In the genomic region with DNA sequence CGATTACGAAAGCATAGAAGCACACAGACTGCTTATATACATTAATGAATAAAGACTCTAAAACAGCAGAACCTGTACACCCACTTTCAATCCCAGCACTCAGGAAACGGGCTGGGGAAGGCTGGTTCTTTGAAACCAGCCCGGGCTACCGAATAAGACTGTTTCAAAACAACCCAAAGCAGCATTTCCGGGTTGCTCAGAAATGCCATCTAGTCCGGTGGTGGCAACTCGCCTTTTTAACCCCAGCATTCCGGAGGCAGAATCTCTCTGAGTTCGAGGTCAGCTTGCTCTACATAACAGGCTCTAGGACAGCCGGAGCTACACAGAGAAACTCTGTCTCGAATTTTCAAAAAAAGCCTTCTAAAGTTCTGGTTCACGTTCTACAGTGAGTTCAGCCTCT, we compare ENCODE assay signal across 8 mouse cellular contexts. TPM values are rescaled to one million over a fixed set of nuclear protein-coding genes. Genes with fewer than 3 reads are reported as not detected.
DNase-seq lines count a peak whose midpoint lies in the region; ATAC-seq and TF ChIP-seq lines count a peak whose summit lies in the region.

No protein-coding gene starts in this region.

- no peak overlapping the region for H3K27ac ChIP-seq in kidney, embryonic 16.5 days (ENCODE audit: low read length)
- H3K27ac ChIP-seq in bone marrow macrophage, adult 2 months (ENCODE audit: insufficient read depth, low read depth, low read length), result peak overlapping the region; percentile 14; the same call in 1 of the 2 replicates
- no peak overlapping the region; the same call in 1 of the 2 replicates for H3K27ac ChIP-seq in hindbrain, embryonic 16.5 days (ENCODE audit: low read depth, low read length)

- no peak for TF ChIP-seq POLR2A in bone marrow macrophage, adult 2 months (IDR thresholded peaks at IDR 0.05; ENCODE audit: borderline replicate concordance, low read depth, low read length)
- TF ChIP-seq POLR2A in myocyte (IDR thresholded peaks at IDR 0.05; ENCODE audit: insufficient read length, low read depth), result no peak

- ATAC-seq in kidney, embryonic 16.5 days (ENCODE audit: low FRiP score, low TSS enrichment), result no peak
- no peak for ATAC-seq in hindbrain, embryonic 16.5 days

- peak overlapping the region; percentile 34 for H3ac ChIP-seq in myocyte (ENCODE audit: control insufficient read depth, insufficient read length)

- peaks cover 26% of the 10 kb centered on the region for H3K4me1 ChIP-seq in kidney, embryonic 16.5 days (ENCODE audit: insufficient read depth, low read length)
- peaks cover 19% of the 10 kb centered on the region for H3K4me1 ChIP-seq in bone marrow macrophage, adult 2 months (ENCODE audit: control insufficient read depth, insufficient read depth, low read length)
- H3K4me1 ChIP-seq in hindbrain, embryonic 16.5 days (ENCODE audit: control insufficient read depth, insufficient read depth, low read depth, low read length), result peaks cover 20% of the 10 kb centered on the region

- peaks cover 34% of the 10 kb centered on the region for H3K79me2 ChIP-seq in myocyte (ENCODE audit: control insufficient read depth, insufficient read depth)

- peak overlapping the region; percentile 98 for H3K4me2 ChIP-seq in kidney, embryonic 16.5 days (replicated peaks; ENCODE audit: low read depth, low read length)
- H3K4me2 ChIP-seq in hindbrain, embryonic 16.5 days (ENCODE audit: low read length), result peak overlapping the region; percentile 99
- H3K4me2 ChIP-seq in myocyte (ENCODE audit: low read depth), result peak overlapping the region; percentile 98

- H3K9me3 ChIP-seq in kidney, embryonic 16.5 days (ENCODE audit: low read length), result no peaks in the 10 kb centered on the region
- no peaks in the 10 kb centered on the region for H3K9me3 ChIP-seq in hindbrain, embryonic 16.5 days (ENCODE audit: control insufficient read depth, low read length)

- H3K27me3 ChIP-seq in kidney, embryonic 16.5 days (ENCODE audit: insufficient read depth, low read length), result no peaks in the 10 kb centered on the region
- 0 out of 2 replicates have a peak, but pooled peaks cover 2% of the 10 kb centered on the region for H3K27me3 ChIP-seq in hindbrain, embryonic 16.5 days (replicated peaks; ENCODE audit: control insufficient read depth, insufficient read depth, low read length)
- H3K27me3 ChIP-seq in myocyte (ENCODE audit: control insufficient read depth, insufficient read depth, insufficient read length), result no peaks in the 10 kb centered on the region

- WGBS in kidney, embryonic 16.5 days, result 12% methylated on average over 13 of the region's 13 CpGs
- 24% methylated on average over 13 of the region's 13 CpGs for WGBS in hindbrain, embryonic 16.5 days

- peak overlapping the region; percentile 78 for H3K9ac ChIP-seq in kidney, embryonic 16.5 days (replicated peaks; ENCODE audit: low read length)
- peak overlapping the region; percentile 70 for H3K9ac ChIP-seq in hindbrain, embryonic 16.5 days (ENCODE audit: low read depth, low read length)

- peak overlapping the region; percentile 75 for H3K4me3 ChIP-seq in kidney, embryonic 16.5 days (ENCODE audit: low read length)
- H3K4me3 ChIP-seq in bone marrow macrophage, adult 2 months (ENCODE audit: insufficient read depth, low read length), result peak overlapping the region; percentile 75
- peak overlapping the region; percentile 75 for H3K4me3 ChIP-seq in hindbrain, embryonic 16.5 days (ENCODE audit: low read length)
- H3K4me3 ChIP-seq in myocyte, result peak overlapping the region; percentile 90

- no peak for DNase-seq in kidney, postnatal 4 days
- no peak for DNase-seq in right cerebral cortex, adult 2 months (ENCODE audit: low spot score in 2 of 2)
- no peak for DNase-seq in kidney, postnatal 10 days
- DNase-seq in thymus, postnatal 4 days, result no peak

- TF ChIP-seq CTCF in bone marrow macrophage, adult 2 months (IDR thresholded peaks at IDR 0.05; ENCODE audit: low read depth, low read length), result no peak

- peaks cover 30% of the 10 kb centered on the region for H3K36me3 ChIP-seq in kidney, embryonic 16.5 days (ENCODE audit: insufficient read depth, low read length)
- H3K36me3 ChIP-seq in hindbrain, embryonic 16.5 days (ENCODE audit: control insufficient read depth, insufficient read depth, low read length), result peaks cover 15% of the 10 kb centered on the region; the same call in 1 of the 2 replicates
- no peaks in the 10 kb centered on the region for H3K36me3 ChIP-seq in myocyte (ENCODE audit: control insufficient read depth, insufficient read depth)

TF ChIP-seq in myocyte, 11 proteins besides CTCF, POLR2A, EP300 and RAD21:
- TF ChIP-seq MYOD1 (IDR thresholded peaks at IDR 0.05; ENCODE audit: control insufficient read depth in 1 of 3, insufficient read length in 2 of 3, low read depth in 2 of 3) (no peak), E2F4 (IDR thresholded peaks at IDR 0.05; ENCODE audit: insufficient read depth) (no peak), MAX (IDR thresholded peaks at IDR 0.05; ENCODE audit: low read depth) (no peak), USF1 (IDR thresholded peaks at IDR 0.05; ENCODE audit: low read depth) (no peak), POLR2AphosphoS2 (IDR thresholded peaks at IDR 0.05; ENCODE audit: insufficient read length, low read depth) (no peak), CEBPB (IDR thresholded peaks at IDR 0.05; ENCODE audit: insufficient read depth, poor library complexity, severe bottlenecking) (no peak), MYOG (IDR thresholded peaks at IDR 0.05; ENCODE audit: control insufficient read depth in 1 of 3, insufficient read depth in 1 of 3, insufficient read length in 2 of 3, low read depth in 2 of 3) (no peak), TCF3 (IDR thresholded peaks at IDR 0.05; ENCODE audit: insufficient read length, low read depth) (no peak), TCF12 (IDR thresholded peaks at IDR 0.05; ENCODE audit: insufficient read depth, poor library complexity, severe bottlenecking) (no peak)

RNA-seq across cellular contexts. Expression of gene Cd3eap, which starts 0.6 kb away (rescaled TPM):
- 25.0 and 27.7 TPM in 2 replicates for polyA plus RNA-seq in kidney, embryonic 16.5 days (2015; fragmentation: Nextera tagmentation; extraction: Ambion mirVana)
- 7.8 and 8.4 TPM in 2 replicates for polyA plus RNA-seq in bone marrow macrophage, adult 2 months (2012; ENCODE audit: insufficient read depth, insufficient read length, missing spikeins)
- 23.1 and 23.6 TPM in 2 replicates for polyA plus RNA-seq in hindbrain, embryonic 16.5 days (2015; fragmentation: Nextera tagmentation; extraction: Ambion mirVana)
- polyA plus RNA-seq in myocyte (2012; fragmentation: generic; extraction: Trizol), result 13.7 TPM

RNA-seq across cellular contexts. Expression of gene Ppp1r13l, which starts 0.9 kb away (rescaled TPM):
- 3.3 and 4.0 TPM in 2 replicates for polyA plus RNA-seq in kidney, embryonic 16.5 days (2015; fragmentation: Nextera tagmentation; extraction: Ambion mirVana)
- polyA plus RNA-seq in bone marrow macrophage, adult 2 months (2012; ENCODE audit: insufficient read depth, insufficient read length, missing spikeins), result 1.6 and 4.0 TPM in 2 replicates
- polyA plus RNA-seq in hindbrain, embryonic 16.5 days (2015; fragmentation: Nextera tagmentation; extraction: Ambion mirVana), result 1.5 and 1.9 TPM in 2 replicates
- 36.0 TPM for polyA plus RNA-seq in myocyte (2012; fragmentation: generic; extraction: Trizol)

RNA-seq across cellular contexts. Expression of gene Ercc1, which starts 14.1 kb away (rescaled TPM):
- 81.8 and 86.1 TPM in 2 replicates for polyA plus RNA-seq in kidney, embryonic 16.5 days (2015; fragmentation: Nextera tagmentation; extraction: Ambion mirVana)
- 30.7 and 35.4 TPM in 2 replicates for polyA plus RNA-seq in bone marrow macrophage, adult 2 months (2012; ENCODE audit: insufficient read depth, insufficient read length, missing spikeins)
- 80.6 and 87.2 TPM in 2 replicates for polyA plus RNA-seq in hindbrain, embryonic 16.5 days (2015; fragmentation: Nextera tagmentation; extraction: Ambion mirVana)
- 83.1 TPM for polyA plus RNA-seq in myocyte (2012; fragmentation: generic; extraction: Trizol)

RNA-seq across cellular contexts. Expression of gene Ercc2, which starts 23.2 kb away (rescaled TPM):
- 16.7 and 19.0 TPM in 2 replicates for polyA plus RNA-seq in kidney, embryonic 16.5 days (2015; fragmentation: Nextera tagmentation; extraction: Ambion mirVana)
- polyA plus RNA-seq in bone marrow macrophage, adult 2 months (2012; ENCODE audit: insufficient read depth, insufficient read length, missing spikeins), result 14.5 and 18.9 TPM in 2 replicates
- 22.6 and 25.1 TPM in 2 replicates for polyA plus RNA-seq in hindbrain, embryonic 16.5 days (2015; fragmentation: Nextera tagmentation; extraction: Ambion mirVana)
- polyA plus RNA-seq in myocyte (2012; fragmentation: generic; extraction: Trizol), result 11.5 TPM

RNA-seq across cellular contexts. Expression of gene Klc3, which starts 45.3 kb away (rescaled TPM):
- polyA plus RNA-seq in kidney, embryonic 16.5 days (2015; fragmentation: Nextera tagmentation; extraction: Ambion mirVana), result 7.0 and 8.5 TPM in 2 replicates
- polyA plus RNA-seq in bone marrow macrophage, adult 2 months (2012; ENCODE audit: insufficient read depth, insufficient read length, missing spikeins), result 0.95 TPM in 1 of 2 replicates, not detected in the other
- 2.2 and 2.5 TPM in 2 replicates for polyA plus RNA-seq in hindbrain, embryonic 16.5 days (2015; fragmentation: Nextera tagmentation; extraction: Ambion mirVana)
- 3.5 TPM for polyA plus RNA-seq in myocyte (2012; fragmentation: generic; extraction: Trizol)
